Mouse (Mus musculus): ENCODE data around the gene Car9.

GRCm38 (mm10) chr4:43483535-43484091 lies 23.2 kb upstream of the Car9 start, which contains the start of gene Sit1:
- TF ChIP-seq CTCF (IDR thresholded peaks at IDR 0.05; ENCODE audit: extremely low read depth, insufficient read length, insufficient replicate concordance, low read depth, low read length) (no peak), POLR2A (IDR thresholded peaks at IDR 0.05; ENCODE audit: low read depth, low read length) (no peak)

Measured in small intestine, adult 2 months (tissue).